In genomic region chr11:72952697-72953096, GRCm38 (mm10) we compare ENCODE assay signal across 16 mouse cellular contexts. TPM values are rescaled to one million over a fixed set of nuclear protein-coding genes. Genes with fewer than 3 reads are reported as not detected.
DNase-seq lines count a peak whose midpoint lies in the region; ATAC-seq lines count a peak whose summit lies in the region.
"Had no signal": no experiment of that assay in that cellular context is flagged by ENCODE, and none has a peak within 500 bp of the region (broad histone marks: within the 10 kb centered on the region; RNA-seq: fewer than 3 reads in every experiment).

No protein-coding gene starts in this region.

- no peak for DNase-seq in heart, adult 11 months
- DNase-seq in liver (no peak), adipocyte (ENCODE audit: low spot score) (peak; percentile 29)
- DNase-seq in left cerebral cortex, postnatal 10 days (ENCODE audit: extremely low spot score in 1 of 2, low spot score in 2 of 2) = no peak
- no peak for DNase-seq in spleen, adult 12 weeks (ENCODE audit: low spot score)
- DNase-seq: cerebellum, adult 11 months; gastrocnemius, postnatal 14 days had no signal

- whole genome bisulfite sequencing in heart, embryonic 12.5 days = 81% methylated on average over 6 of the region's 6 CpGs
- WGBS in liver, embryonic 12.5 days (ENCODE audit: insufficient replicate concordance) = 74% methylated on average over 6 of the region's 6 CpGs
- WGBS in limb, embryonic 13.5 days = 85% methylated on average over 6 of the region's 6 CpGs

- H3K36me3 ChIP-seq in heart, embryonic 12.5 days = no peaks in the 10 kb centered on the region
- no peaks in the 10 kb centered on the region for H3K36me3 ChIP-seq in liver, embryonic 12.5 days
- no peaks in the 10 kb centered on the region for H3K36me3 ChIP-seq in limb, embryonic 13.5 days
- H3K36me3 ChIP-seq: forebrain, embryonic 12.5 days; midbrain, embryonic 13.5 days; neural tube, embryonic 12.5 days had no signal

- no peak overlapping the region for H3K9ac ChIP-seq in heart, embryonic 12.5 days
- no peak overlapping the region for H3K9ac ChIP-seq in liver, embryonic 12.5 days
- no peak overlapping the region for H3K9ac ChIP-seq in limb, embryonic 13.5 days
- H3K9ac ChIP-seq: forebrain, embryonic 12.5 days; liver, embryonic 14.5 days; midbrain, embryonic 13.5 days; neural tube, embryonic 12.5 days had no signal

- no peak overlapping the region for H3K4me2 ChIP-seq in heart, embryonic 12.5 days
- H3K4me2 ChIP-seq in liver, embryonic 12.5 days = no peak overlapping the region
- no peak overlapping the region for H3K4me2 ChIP-seq in limb, embryonic 13.5 days (replicated peaks)
- H3K4me2 ChIP-seq: forebrain, embryonic 12.5 days; midbrain, embryonic 13.5 days; neural tube, embryonic 12.5 days had no signal

- no peak overlapping the region for H3K4me3 ChIP-seq in heart, embryonic 12.5 days
- H3K4me3 ChIP-seq in liver, embryonic 12.5 days = no peak overlapping the region
- H3K4me3 ChIP-seq in limb, embryonic 13.5 days = no peak overlapping the region
- H3K4me3 ChIP-seq: forebrain, embryonic 12.5 days; midbrain, embryonic 13.5 days; neural tube, embryonic 12.5 days had no signal

- H3K4me1 ChIP-seq in heart, embryonic 12.5 days (replicated peaks) = peaks cover 42% of the 10 kb centered on the region
- H3K4me1 ChIP-seq in liver, embryonic 12.5 days = peaks cover 48% of the 10 kb centered on the region
- H3K4me1 ChIP-seq in limb, embryonic 13.5 days = peaks cover 28% of the 10 kb centered on the region
- H3K4me1 ChIP-seq: midbrain, embryonic 13.5 days; neural tube, embryonic 12.5 days had no signal

- H3K9me3 ChIP-seq in heart, embryonic 12.5 days (replicated peaks) = no peaks in the 10 kb centered on the region
- H3K9me3 ChIP-seq in liver, embryonic 12.5 days (replicated peaks) = no peaks in the 10 kb centered on the region
- H3K9me3 ChIP-seq in limb, embryonic 13.5 days = peaks cover 6% of the 10 kb centered on the region; the same call in 1 of the 2 replicates
- H3K9me3 ChIP-seq: midbrain, embryonic 13.5 days had no signal

- no peak for ATAC-seq in heart, embryonic 12.5 days (ENCODE audit: insufficient number of reproducible peaks, low FRiP score)
- ATAC-seq in liver, embryonic 12.5 days = 0 out of 2 replicates have a peak, but pooled peaks have one; percentile 16
- no peak for ATAC-seq in limb, embryonic 13.5 days (ENCODE audit: low FRiP score, low read depth)
- ATAC-seq: hindbrain, embryonic 16.5 days; midbrain, embryonic 13.5 days; Patski had no signal

- intact Hi-C loops in left cerebral cortex, postnatal 10 days (cut with DNase I) = no loop called here

- peak overlapping the region; percentile 65 for H3K27ac ChIP-seq in heart, embryonic 12.5 days (ENCODE audit: poor library complexity, severe bottlenecking)
- H3K27ac ChIP-seq in liver, embryonic 12.5 days = no peak overlapping the region
- H3K27ac ChIP-seq in limb, embryonic 13.5 days = peak overlapping the region; percentile 55; the same call in 1 of the 2 replicates
- H3K27ac ChIP-seq: forebrain, embryonic 12.5 days; liver, embryonic 14.5 days; midbrain, embryonic 13.5 days; neural tube, embryonic 12.5 days had no signal

- peaks cover 5% of the 10 kb centered on the region; the same call in 1 of the 2 replicates for H3K27me3 ChIP-seq in heart, embryonic 12.5 days (replicated peaks)
- peaks cover 4% of the 10 kb centered on the region; the same call in 1 of the 2 replicates for H3K27me3 ChIP-seq in liver, embryonic 12.5 days (replicated peaks)
- H3K27me3 ChIP-seq in limb, embryonic 13.5 days = no peaks in the 10 kb centered on the region
- H3K27me3 ChIP-seq: neural tube, embryonic 12.5 days; Patski had no signal

RNA-seq across cellular contexts. Expression of gene Atp2a3, which starts 8.3 kb away (rescaled TPM):
- 4.8 and 5.7 TPM in 2 replicates for polyA plus RNA-seq in heart, embryonic 12.5 days (2016; fragmentation: Nextera tagmentation; extraction: Ambion mirVana)
- 17.5 and 18.9 TPM in 2 replicates for polyA plus RNA-seq in liver, embryonic 12.5 days (2016; fragmentation: Nextera tagmentation; extraction: Ambion mirVana)
- 0.96 and 1.3 TPM in 2 replicates for polyA plus RNA-seq in limb, embryonic 13.5 days (2015; fragmentation: Nextera tagmentation; extraction: Ambion mirVana)
- total RNA-seq in left cerebral cortex, postnatal 10 days (2021) = 1 to 10 TPM; 6.0 to 6.8 TPM

RNA-seq across cellular contexts. Expression of gene P2rx1, which starts 46.2 kb away (rescaled TPM):
- 2.2 and 2.7 TPM in 2 replicates for polyA plus RNA-seq in heart, embryonic 12.5 days (2016; fragmentation: Nextera tagmentation; extraction: Ambion mirVana)
- polyA plus RNA-seq in liver, embryonic 12.5 days (2016; fragmentation: Nextera tagmentation; extraction: Ambion mirVana) = 12.7 and 15.0 TPM in 2 replicates
- polyA plus RNA-seq in limb, embryonic 13.5 days (2015; fragmentation: Nextera tagmentation; extraction: Ambion mirVana) = 0.84 and 1.0 TPM in 2 replicates
- total RNA-seq in left cerebral cortex, postnatal 10 days (2021) = 1 to 10 TPM in 1 of 2 experiments, under 1 TPM in 1; 0.87 to 1.0 TPM
- polyA plus RNA-seq: Patski had no signal
